Mouse (Mus musculus) lung, postnatal 0 days (tissue): ENCODE measurements at regions not wholly inside any gene's neighbourhood (a gene's known extent, or its start where the extent isn't known, plus 50 kb on each side); places are given as distances from the start of the nearest gene placed in this dataset.

Source experiments
- CTCF ChIP-seq: IDR thresholded peaks from 2 replicates; pipeline ENCODE4 v1.5.1; 2016; ENCODE audit warnings: antibody characterized with exemption, mild to moderate bottlenecking
- EP300 ChIP-seq: IDR thresholded peaks from 2 replicates; pipeline ENCODE4 v1.6.1; 2016; ENCODE audit warnings: antibody characterized with exemption, mild to moderate bottlenecking, control low read depth

DNA sequence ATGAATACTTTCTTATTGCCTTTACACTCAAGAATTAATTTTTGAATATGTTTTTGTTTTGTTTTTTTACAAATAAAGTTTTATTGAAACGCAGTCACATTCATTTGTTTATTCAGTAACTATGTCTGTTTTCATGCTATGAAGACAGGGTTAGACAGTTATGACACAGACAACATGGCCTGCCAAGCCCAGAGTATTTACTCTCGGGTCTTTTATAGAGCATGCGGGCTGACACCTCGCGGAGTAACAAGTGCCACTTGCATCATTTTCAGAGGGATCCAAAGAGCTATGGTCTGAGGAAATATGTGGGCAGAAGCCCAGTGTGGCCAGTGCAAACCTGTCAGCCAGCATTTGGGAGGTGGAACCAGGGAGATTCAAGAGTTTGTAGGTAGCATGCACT is 206.5 kb upstream of the Nt5e start:
- TF ChIP-seq CTCF = no peak
- TF ChIP-seq EP300 = no peak
